Mouse (Mus musculus): ENCODE results near the gene Adipor2. TPM values are rescaled to one million over a fixed set of nuclear protein-coding genes. Genes with fewer than 3 reads are reported as not detected.

Adipor2 gene
- total and polyA plus RNA-seq, 2 experiments from 2014 or later: 25.3 to 42.5 TPM

DNA sequence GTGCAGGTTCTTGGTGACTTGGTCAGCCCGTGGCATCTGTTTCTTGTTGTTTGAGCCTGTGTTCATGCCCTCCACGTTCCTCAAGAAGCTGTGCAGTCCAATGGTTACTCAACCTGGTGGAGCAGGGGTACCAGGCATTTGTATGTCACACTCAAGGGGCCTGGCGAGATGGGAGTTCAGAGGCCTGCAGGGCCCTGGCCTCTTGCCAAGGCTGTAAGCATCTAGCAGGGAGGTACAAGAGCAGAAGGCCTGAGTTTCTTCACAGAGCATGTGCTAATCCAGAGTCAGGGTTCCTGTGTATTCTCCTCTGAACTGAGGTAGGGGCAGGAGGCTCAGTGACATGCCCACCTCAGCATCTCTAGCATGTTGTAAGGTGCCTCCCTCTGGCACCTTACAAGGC, 104.4 kb downstream of the Adipor2 start:
- ATAC-seq (ENCODE audit: low FRiP score) (no peak; the same call in 1 of the 2 replicates), DNase-seq (ENCODE audit: low spot score) (no peak)
- TF ChIP-seq CTCF (IDR thresholded peaks at IDR 0.05): no peak
- peak overlapping the region; percentile 75 for H3K27ac ChIP-seq (ENCODE audit: low read depth, low read length)
- H3K9me3 ChIP-seq (ENCODE audit: low read length): no peaks in the 10 kb centered on the region
- H3K27me3 ChIP-seq (ENCODE audit: insufficient read depth, low read length): no peaks in the 10 kb centered on the region
- peaks cover 16% of the 10 kb centered on the region for H3K4me1 ChIP-seq (ENCODE audit: insufficient read depth, low read length)
- H3K9ac ChIP-seq (replicated peaks; ENCODE audit: low read length, poor library complexity, severe bottlenecking): no peak overlapping the region
- H3K36me3 ChIP-seq (ENCODE audit: insufficient read depth, low read length): peaks cover 28% of the 10 kb centered on the region
- no peak overlapping the region for H3K4me3 ChIP-seq (ENCODE audit: low read depth, low read length)
- WGBS: 66% methylated on average over 3 of the region's 3 CpGs
- no peak overlapping the region for H3K4me2 ChIP-seq (ENCODE audit: low read depth, low read length, poor library complexity, severe bottlenecking)

DNA sequence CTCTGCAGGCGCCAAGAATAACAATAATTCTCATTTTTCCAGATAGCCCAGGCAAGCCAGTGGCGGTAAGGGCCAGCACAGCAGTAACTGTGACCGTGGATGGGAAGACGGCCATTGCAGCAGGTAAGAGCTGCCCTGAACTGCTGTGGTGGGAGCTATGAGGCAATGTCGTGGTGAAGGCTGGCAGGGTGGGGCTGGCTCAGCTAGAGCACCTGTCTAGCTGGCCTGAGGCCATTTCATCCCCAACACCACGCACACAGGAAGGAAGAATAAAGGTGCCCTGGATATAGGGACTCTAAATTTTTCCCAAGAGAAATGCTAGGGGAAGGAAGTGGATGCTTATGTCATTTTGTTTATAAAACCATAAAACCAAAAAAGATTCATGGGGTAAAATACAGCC, 105.1 kb downstream of the Adipor2 start:
- Histone ChIP-seq H3K4me2 (ENCODE audit: low read depth, low read length, poor library complexity, severe bottlenecking) (no peak overlapping the region), H3K9me3 (ENCODE audit: low read length) (no peaks in the 10 kb centered on the region), H3K4me1 (ENCODE audit: insufficient read depth, low read length) (peaks cover 16% of the 10 kb centered on the region), H3K4me3 (ENCODE audit: low read depth, low read length) (no peak overlapping the region), H3K9ac (replicated peaks; ENCODE audit: low read length, poor library complexity, severe bottlenecking) (no peak overlapping the region), H3K36me3 (ENCODE audit: insufficient read depth, low read length) (peaks cover 21% of the 10 kb centered on the region), H3K27ac (ENCODE audit: low read depth, low read length) (no peak overlapping the region), H3K27me3 (ENCODE audit: insufficient read depth, low read length) (no peaks in the 10 kb centered on the region)
- 81% methylated on average over 6 of the region's 6 CpGs for WGBS
- DNase-seq (ENCODE audit: low spot score) (no peak), ATAC-seq (ENCODE audit: low FRiP score) (no peak)
- TF ChIP-seq CTCF (IDR thresholded peaks at IDR 0.05): no peak

- no peak overlapping the region for H3K9ac ChIP-seq (replicated peaks; ENCODE audit: low read length, poor library complexity, severe bottlenecking)
- no peak overlapping the region for H3K4me2 ChIP-seq (ENCODE audit: low read depth, low read length, poor library complexity, severe bottlenecking)
- H3K36me3 ChIP-seq (ENCODE audit: insufficient read depth, low read length): no peaks in the 10 kb centered on the region
- no peaks in the 10 kb centered on the region for H3K9me3 ChIP-seq (ENCODE audit: low read length)
- no peaks in the 10 kb centered on the region for H3K27me3 ChIP-seq (ENCODE audit: insufficient read depth, low read length)
- H3K4me1 ChIP-seq (ENCODE audit: insufficient read depth, low read length): peaks cover 16% of the 10 kb centered on the region
- H3K27ac ChIP-seq (ENCODE audit: low read depth, low read length): no peak overlapping the region
- TF ChIP-seq CTCF (IDR thresholded peaks at IDR 0.05): no peak
- DNase-seq (ENCODE audit: low spot score): no peak
- H3K4me3 ChIP-seq (ENCODE audit: low read depth, low read length): no peak overlapping the region
- WGBS: 62% methylated on average over 9 of the region's 9 CpGs
- no peak for ATAC-seq (ENCODE audit: low FRiP score)
These were observed 107.3 kb downstream of the Adipor2 start for GRCm38 (mm10) chr6:119310176-119310575.

- Histone ChIP-seq H3K9me3 (ENCODE audit: low read length) (no peaks in the 10 kb centered on the region), H3K9ac (replicated peaks; ENCODE audit: low read length, poor library complexity, severe bottlenecking) (no peak overlapping the region), H3K27me3 (ENCODE audit: insufficient read depth, low read length) (no peaks in the 10 kb centered on the region), H3K4me1 (ENCODE audit: insufficient read depth, low read length) (peaks cover 3% of the 10 kb centered on the region; the same call in 1 of the 2 replicates), H3K4me3 (ENCODE audit: low read depth, low read length) (no peak overlapping the region), H3K4me2 (ENCODE audit: low read depth, low read length, poor library complexity, severe bottlenecking) (no peak overlapping the region), H3K27ac (ENCODE audit: low read depth, low read length) (no peak overlapping the region), H3K36me3 (ENCODE audit: insufficient read depth, low read length) (no peaks in the 10 kb centered on the region)
- ATAC-seq (ENCODE audit: low FRiP score): no peak
- 39% methylated on average over 10 of the region's 10 CpGs for WGBS
- peak; percentile 21 for DNase-seq (ENCODE audit: low spot score)
- TF ChIP-seq CTCF (IDR thresholded peaks at IDR 0.05): no peak
These were observed 109.6 kb downstream of the Adipor2 start for GRCm38 (mm10) chr6:119307867-119308413.

GRCm38 (mm10) chr6:119303331-119303730, 114.2 kb downstream of the Adipor2 start:
- Histone ChIP-seq H3K9ac (replicated peaks; ENCODE audit: low read length, poor library complexity, severe bottlenecking) (no peak overlapping the region), H3K27me3 (ENCODE audit: insufficient read depth, low read length) (no peaks in the 10 kb centered on the region), H3K4me2 (ENCODE audit: low read depth, low read length, poor library complexity, severe bottlenecking) (no peak overlapping the region), H3K27ac (ENCODE audit: low read depth, low read length) (no peak overlapping the region), H3K4me3 (ENCODE audit: low read depth, low read length) (no peak overlapping the region), H3K4me1 (ENCODE audit: insufficient read depth, low read length) (no peaks in the 10 kb centered on the region), H3K36me3 (ENCODE audit: insufficient read depth, low read length) (no peaks in the 10 kb centered on the region), H3K9me3 (ENCODE audit: low read length) (no peaks in the 10 kb centered on the region)
- DNase-seq (ENCODE audit: low spot score): no peak
- 92% methylated on average over 6 of the region's 6 CpGs for WGBS
- ATAC-seq (ENCODE audit: low FRiP score): no peak
- TF ChIP-seq CTCF (IDR thresholded peaks at IDR 0.05): no peak

Other genes with a start within 250 kb of the Adipor2 start
- gene Dcp1b, start 242.5 kb downstream of the Adipor2 start, total RNA-seq (2014; rRNA removed): 22.6 and 28.1 TPM in 2 replicates
- gene Dcp1b, start 242.5 kb downstream of the Adipor2 start, polyA plus RNA-seq (2015; fragmentation: Nextera tagmentation; extraction: Ambion mirVana): 11.7 and 12.2 TPM in 2 replicates
- 33.9 and 44.3 TPM in 2 replicates for gene Cacna1c, start 221.3 kb downstream of the Adipor2 start, total RNA-seq (2014; rRNA removed)
- gene Cacna1c, start 221.3 kb downstream of the Adipor2 start, polyA plus RNA-seq (2015; fragmentation: Nextera tagmentation; extraction: Ambion mirVana): 3.2 and 4.9 TPM in 2 replicates
- gene Cacna2d4, start 181.2 kb downstream of the Adipor2 start, total RNA-seq (2014; rRNA removed): 0.77 and 5.1 TPM in 2 replicates
- gene Cacna2d4, start 181.2 kb downstream of the Adipor2 start, polyA plus RNA-seq (2015; fragmentation: Nextera tagmentation; extraction: Ambion mirVana): 0.74 and 0.90 TPM in 2 replicates
- 32.2 and 40.4 TPM in 2 replicates for gene Lrtm2, start 86.9 kb downstream of the Adipor2 start, total RNA-seq (2014; rRNA removed)
- gene Lrtm2, start 86.9 kb downstream of the Adipor2 start, polyA plus RNA-seq (2015; fragmentation: Nextera tagmentation; extraction: Ambion mirVana): 21.1 and 24.3 TPM in 2 replicates
- gene Fbxl14, start 62.0 kb upstream of the Adipor2 start, total RNA-seq (2014; rRNA removed): 45.9 and 48.2 TPM in 2 replicates
- gene Fbxl14, start 62.0 kb upstream of the Adipor2 start, polyA plus RNA-seq (2015; fragmentation: Nextera tagmentation; extraction: Ambion mirVana): 1.7 TPM in 2 replicates
- gene Wnt5b, start 126.6 kb upstream of the Adipor2 start, total RNA-seq (2014; rRNA removed): 2.1 and 4.4 TPM in 2 replicates
- 0.99 and 1.6 TPM in 2 replicates for gene Wnt5b, start 126.6 kb upstream of the Adipor2 start, polyA plus RNA-seq (2015; fragmentation: Nextera tagmentation; extraction: Ambion mirVana)

Data from midbrain, postnatal 0 days (tissue).